ENCODE assay signal across 24 mouse cellular contexts in the genomic region with DNA sequence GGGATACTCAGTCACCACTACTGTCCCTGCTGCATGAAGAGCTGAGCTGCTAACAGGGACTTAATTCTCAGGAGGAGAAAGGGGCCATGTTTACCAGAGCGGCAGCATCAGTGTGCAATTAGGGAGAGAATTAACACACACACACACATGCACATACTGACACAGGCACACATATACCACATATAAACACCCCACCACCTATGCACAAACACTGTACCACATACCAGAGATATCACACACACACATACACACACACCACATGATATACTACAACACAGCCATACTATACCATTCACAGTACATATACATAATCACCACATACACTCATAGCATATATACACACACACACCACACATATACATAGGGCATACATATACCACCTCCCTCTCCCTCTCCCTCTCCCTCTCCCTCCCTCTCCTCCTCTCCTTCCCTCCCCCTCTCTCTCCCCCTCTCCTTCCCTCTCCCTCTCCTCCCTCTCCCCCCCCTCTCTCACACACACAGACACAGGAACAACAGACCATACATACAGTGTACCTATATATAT.
A peak's percentile ranks its signal among the peaks of the same experiment; 100 is the strongest.
DNase-seq lines count a peak whose midpoint lies in the region; ATAC-seq lines count a peak whose summit lies in the region.
"Had no signal": no experiment of that assay in that cellular context is flagged by ENCODE, and none has a peak within 500 bp of the region (broad histone marks: within the 10 kb centered on the region; RNA-seq: fewer than 3 reads in every experiment).

No protein-coding gene starts in this region.

- 87% methylated on average over 1 of the region's 1 CpGs for WGBS in forebrain, embryonic 13.5 days
- 76% methylated on average over 1 of the region's 1 CpGs for WGBS in forebrain, embryonic 12.5 days
- WGBS in midbrain, embryonic 10.5 days: 86% methylated on average over 1 of the region's 1 CpGs
- WGBS in midbrain, embryonic 14.5 days: 63% methylated on average over 1 of the region's 1 CpGs
- 83% methylated on average over 1 of the region's 1 CpGs for WGBS in embryonic facial prominence, embryonic 15.5 days
- 54% methylated on average over 1 of the region's 1 CpGs for WGBS in midbrain, embryonic 15.5 days

- H3K36me3 ChIP-seq in forebrain, embryonic 13.5 days (ENCODE audit: poor library complexity, severe bottlenecking): no peaks in the 10 kb centered on the region
- no peaks in the 10 kb centered on the region for H3K36me3 ChIP-seq in forebrain, embryonic 12.5 days (replicated peaks)
- H3K36me3 ChIP-seq in midbrain, embryonic 10.5 days: no peaks in the 10 kb centered on the region
- H3K36me3 ChIP-seq in midbrain, embryonic 14.5 days (ENCODE audit: control insufficient read depth, insufficient read depth, low read length): no peaks in the 10 kb centered on the region
- H3K36me3 ChIP-seq in embryonic facial prominence, embryonic 15.5 days: no peaks in the 10 kb centered on the region
- H3K36me3 ChIP-seq in midbrain, embryonic 15.5 days (replicated peaks): no peaks in the 10 kb centered on the region
- H3K36me3 ChIP-seq: heart, embryonic 10.5 days; heart, embryonic 15.5 days had no signal

- H3K4me3 ChIP-seq in forebrain, embryonic 13.5 days: no peak overlapping the region
- H3K4me3 ChIP-seq in forebrain, embryonic 12.5 days (replicated peaks): no peak overlapping the region
- no peak overlapping the region for H3K4me3 ChIP-seq in midbrain, embryonic 10.5 days
- no peak overlapping the region for H3K4me3 ChIP-seq in midbrain, embryonic 14.5 days (replicated peaks; ENCODE audit: low read depth, low read length)
- H3K4me3 ChIP-seq in embryonic facial prominence, embryonic 15.5 days (replicated peaks): no peak overlapping the region
- no peak overlapping the region for H3K4me3 ChIP-seq in midbrain, embryonic 15.5 days
- H3K4me3 ChIP-seq: heart, embryonic 10.5 days; heart, embryonic 15.5 days had no signal

- no peak for DNase-seq in midbrain, embryonic 10.5 days (ENCODE audit: low spot score)
- DNase-seq in midbrain, embryonic 14.5 days: no peak
- DNase-seq: adrenal gland, postnatal 25 days; cerebellum, adult 11-12 months; cerebellum, adult 9-11 months; embryo, embryonic 11 days; gastrocnemius, postnatal 14 days; heart, adult 11 months; kidney, postnatal 10 days; layer of hippocampus, adult 9-11 months; liver; lung, adult 2 months; lung, postnatal 10 days; thymus, postnatal 4 days had no signal

- H3K9ac ChIP-seq in forebrain, embryonic 13.5 days: no peak overlapping the region
- H3K9ac ChIP-seq in forebrain, embryonic 12.5 days: no peak overlapping the region
- H3K9ac ChIP-seq in midbrain, embryonic 14.5 days (replicated peaks; ENCODE audit: low read length): no peak overlapping the region
- H3K9ac ChIP-seq in embryonic facial prominence, embryonic 15.5 days: no peak overlapping the region
- no peak overlapping the region for H3K9ac ChIP-seq in midbrain, embryonic 15.5 days
- H3K9ac ChIP-seq: heart, embryonic 15.5 days; liver, embryonic 14.5 days had no signal

- ATAC-seq in forebrain, embryonic 13.5 days: 0 out of 2 replicates have a peak, but pooled peaks have one; percentile 19
- ATAC-seq in forebrain, embryonic 12.5 days (ENCODE audit: low FRiP score): no peak
- ATAC-seq in midbrain, embryonic 14.5 days (ENCODE audit: low FRiP score, low TSS enrichment): no peak; the same call in 1 of the 2 replicates
- ATAC-seq in embryonic facial prominence, embryonic 15.5 days (ENCODE audit: insufficient number of reproducible peaks, low FRiP score, low TSS enrichment, low read depth): peak; percentile 7; the same call in 1 of the 2 replicates
- peak; percentile 48; the same call in 1 of the 2 replicates for ATAC-seq in midbrain, embryonic 15.5 days (replicated peaks)
- ATAC-seq in granulocyte monocyte progenitor cell, adult 5-6 weeks (replicated peaks; ENCODE audit: poor library complexity, severe bottlenecking): no peak
- ATAC-seq: intestine, postnatal 0 days had no signal

- H3K27ac ChIP-seq in forebrain, embryonic 13.5 days: no peak overlapping the region
- H3K27ac ChIP-seq in forebrain, embryonic 12.5 days: no peak overlapping the region
- 0 out of 2 replicates have a peak overlapping the region, but pooled peaks have one; percentile 23 for H3K27ac ChIP-seq in midbrain, embryonic 10.5 days (replicated peaks)
- H3K27ac ChIP-seq in midbrain, embryonic 14.5 days (replicated peaks; ENCODE audit: low read depth, low read length): no peak overlapping the region
- no peak overlapping the region for H3K27ac ChIP-seq in embryonic facial prominence, embryonic 15.5 days (replicated peaks)
- H3K27ac ChIP-seq in midbrain, embryonic 15.5 days: no peak overlapping the region
- H3K27ac ChIP-seq: heart, embryonic 10.5 days; heart, embryonic 15.5 days; liver, embryonic 14.5 days; macrophage had no signal

- H3K9me3 ChIP-seq in forebrain, embryonic 13.5 days (replicated peaks): no peaks in the 10 kb centered on the region
- no peaks in the 10 kb centered on the region for H3K9me3 ChIP-seq in forebrain, embryonic 12.5 days
- no peaks in the 10 kb centered on the region for H3K9me3 ChIP-seq in midbrain, embryonic 10.5 days (replicated peaks)
- H3K9me3 ChIP-seq in midbrain, embryonic 14.5 days (ENCODE audit: control insufficient read depth, low read length): no peaks in the 10 kb centered on the region
- no peaks in the 10 kb centered on the region for H3K9me3 ChIP-seq in embryonic facial prominence, embryonic 15.5 days (replicated peaks)
- H3K9me3 ChIP-seq in midbrain, embryonic 15.5 days: no peaks in the 10 kb centered on the region
- H3K9me3 ChIP-seq: heart, embryonic 10.5 days; heart, embryonic 15.5 days had no signal

- H3K27me3 ChIP-seq in forebrain, embryonic 13.5 days: no peaks in the 10 kb centered on the region
- no peaks in the 10 kb centered on the region for H3K27me3 ChIP-seq in forebrain, embryonic 12.5 days
- H3K27me3 ChIP-seq in midbrain, embryonic 10.5 days (ENCODE audit: low read depth, poor library complexity, severe bottlenecking): no peaks in the 10 kb centered on the region
- H3K27me3 ChIP-seq in midbrain, embryonic 14.5 days (ENCODE audit: control insufficient read depth, insufficient read depth, low read length): no peaks in the 10 kb centered on the region
- H3K27me3 ChIP-seq in embryonic facial prominence, embryonic 15.5 days: no peaks in the 10 kb centered on the region; the same call in 1 of the 2 replicates
- H3K27me3 ChIP-seq in midbrain, embryonic 15.5 days (replicated peaks): 0 out of 2 replicates have a peak, but pooled peaks cover 3% of the 10 kb centered on the region
- H3K27me3 ChIP-seq: heart, embryonic 15.5 days had no signal

- H3K4me1 ChIP-seq in forebrain, embryonic 13.5 days: peaks cover 12% of the 10 kb centered on the region
- H3K4me1 ChIP-seq in forebrain, embryonic 12.5 days: peaks cover 21% of the 10 kb centered on the region
- H3K4me1 ChIP-seq in midbrain, embryonic 10.5 days: peaks cover 31% of the 10 kb centered on the region
- H3K4me1 ChIP-seq in midbrain, embryonic 14.5 days (ENCODE audit: control insufficient read depth, insufficient read depth, low read length): peaks cover 15% of the 10 kb centered on the region; the same call in 1 of the 2 replicates
- no peaks in the 10 kb centered on the region for H3K4me1 ChIP-seq in embryonic facial prominence, embryonic 15.5 days
- H3K4me1 ChIP-seq in midbrain, embryonic 15.5 days: peaks cover 3% of the 10 kb centered on the region; the same call in 1 of the 2 replicates
- H3K4me1 ChIP-seq: heart, embryonic 10.5 days; heart, embryonic 15.5 days had no signal

- H3K4me2 ChIP-seq in forebrain, embryonic 13.5 days: no peak overlapping the region
- H3K4me2 ChIP-seq in forebrain, embryonic 12.5 days: no peak overlapping the region
- H3K4me2 ChIP-seq in midbrain, embryonic 14.5 days (ENCODE audit: low read length): no peak overlapping the region
- no peak overlapping the region for H3K4me2 ChIP-seq in embryonic facial prominence, embryonic 15.5 days (replicated peaks)
- H3K4me2 ChIP-seq in midbrain, embryonic 15.5 days: no peak overlapping the region
- H3K4me2 ChIP-seq: heart, embryonic 15.5 days had no signal

Comparison
In these comparisons a context has a peak if more than half of its experiments do, and no peak if none do; other contexts are left out.
1. ATAC-seq: peak in forebrain, embryonic 13.5 days (single experiment), embryonic facial prominence, embryonic 15.5 days (single experiment) and midbrain, embryonic 15.5 days (single experiment); none in forebrain, embryonic 12.5 days (single experiment), midbrain, embryonic 14.5 days (single experiment) and granulocyte monocyte progenitor cell, adult 5-6 weeks (single experiment).